Mouse (Mus musculus) left cerebral cortex, postnatal 25 days (tissue): ENCODE data around the gene Insig1. TPM values are rescaled to one million over a fixed set of nuclear protein-coding genes. Genes with fewer than 3 reads are reported as not detected.
A peak's percentile ranks its signal among the peaks of the same experiment; 100 is the strongest.

Experiments
- DNase-seq, 2 experiments: peaks; one replicate each; pipeline ENCODE4 v3.0.0; 2022; ENCODE audit warnings: low spot score in 2 of 2, mixed read lengths in 1 of 2
- intact Hi-C: fragments of 180-260 bp; cut with DNase I; formaldehyde crosslinking; loops from one replicate; pipeline ENCODE4 v1.15.1; 2025
- total RNA-seq, 2 experiments: library from RNA; stranded (reverse); gene quantifications; 2 replicates each; pipeline ENCODE4 v1.2.3; 2021

Insig1 gene
- 10 to 100 TPM; 68.1 to 74.9 TPM for total RNA-seq

DNA sequence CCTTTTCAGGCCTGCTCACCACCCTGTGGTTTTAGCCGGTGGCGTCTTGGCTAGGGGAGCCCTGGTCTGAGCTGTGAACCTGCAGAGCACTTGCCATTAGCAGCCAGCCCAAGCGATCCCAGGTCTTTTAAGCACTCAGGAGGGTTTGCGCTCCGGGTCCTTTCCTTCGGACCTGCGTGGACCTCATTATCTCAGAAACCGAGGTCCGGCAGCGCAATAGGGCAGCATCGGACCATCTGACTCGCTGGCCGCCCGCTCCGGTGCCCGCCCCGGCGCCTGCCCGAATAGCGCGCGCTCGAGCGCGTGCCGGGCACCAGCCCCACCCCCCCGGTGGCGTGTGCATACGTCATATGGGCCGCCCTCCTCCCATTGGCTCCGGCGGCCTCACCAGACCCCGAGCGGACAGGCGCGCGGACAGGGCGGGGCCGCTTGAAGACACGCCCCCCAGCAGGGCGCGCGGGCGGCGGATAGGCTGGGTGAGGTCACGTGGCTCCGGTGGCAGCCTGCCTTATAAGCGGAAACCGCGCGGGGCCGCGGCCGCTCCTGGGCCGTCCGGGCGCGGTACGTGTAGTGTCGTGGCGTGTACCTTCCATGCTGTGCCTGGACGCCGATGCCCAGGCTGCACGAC is at the start of gene Insig1:
Gene Insig1, plus strand, starts transcription at position 536 of the 628 bp plus-strand sequence.
- DNase-seq = peak; percentile 99
- intact Hi-C loops = loop anchor here (2.0 to 10.0 kb wide), 4 partner anchors 199 to 314 kb away; partner anchors contain the start of genes Htr5a and Paxip1

- DNase-seq = no peak
- intact Hi-C loops = no loop called here
These were observed 47.7 kb upstream of the Insig1 start for GRCm38 (mm10) chr5:28023452-28023851.

DNA sequence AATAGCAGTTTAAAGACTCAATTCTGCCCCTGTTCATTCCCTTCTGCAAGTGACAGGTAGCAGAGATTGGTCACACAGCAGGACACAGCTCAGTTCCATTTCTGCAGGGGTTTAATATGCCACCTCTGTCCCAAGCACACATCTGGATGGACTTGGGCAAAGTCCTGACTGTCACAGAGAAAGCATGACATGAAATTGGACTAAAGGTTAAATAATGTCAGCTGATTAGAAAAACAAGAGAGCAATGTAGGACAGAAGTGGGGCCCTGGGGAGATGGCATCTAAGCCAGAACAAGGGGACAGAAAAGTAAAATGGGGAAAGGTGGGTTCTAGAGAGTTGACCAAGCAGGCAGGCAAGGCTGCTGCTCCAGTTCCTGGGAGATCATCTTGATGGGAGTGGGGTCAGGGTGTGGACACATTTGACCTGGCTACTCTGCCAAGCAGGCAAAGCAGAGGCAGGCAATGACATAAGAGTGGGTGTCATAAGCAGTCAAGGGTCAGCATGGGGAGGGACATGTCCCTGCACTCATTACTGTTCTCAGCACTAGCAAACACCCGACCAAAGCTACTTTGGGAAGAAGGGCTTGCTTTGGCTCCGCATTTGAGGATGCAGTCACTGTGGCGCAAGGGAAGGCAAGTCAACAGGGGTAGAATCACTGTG is 39.5 kb upstream of the Insig1 start:
- no peak for DNase-seq
- intact Hi-C loops = no loop called here

GRCm38 (mm10) chr5:28032866-28033265 is 38.3 kb upstream of the Insig1 start:
- DNase-seq = no peak
- intact Hi-C loops = no loop called here

GRCm38 (mm10) chr5:28033281-28033680 is 37.9 kb upstream of the Insig1 start:
- DNase-seq = no peak
- intact Hi-C loops = no loop called here

- intact Hi-C loops = no loop called here
- no peak for DNase-seq
These were observed 37.3 kb upstream of the Insig1 start for GRCm38 (mm10) chr5:28033826-28034225.

DNA sequence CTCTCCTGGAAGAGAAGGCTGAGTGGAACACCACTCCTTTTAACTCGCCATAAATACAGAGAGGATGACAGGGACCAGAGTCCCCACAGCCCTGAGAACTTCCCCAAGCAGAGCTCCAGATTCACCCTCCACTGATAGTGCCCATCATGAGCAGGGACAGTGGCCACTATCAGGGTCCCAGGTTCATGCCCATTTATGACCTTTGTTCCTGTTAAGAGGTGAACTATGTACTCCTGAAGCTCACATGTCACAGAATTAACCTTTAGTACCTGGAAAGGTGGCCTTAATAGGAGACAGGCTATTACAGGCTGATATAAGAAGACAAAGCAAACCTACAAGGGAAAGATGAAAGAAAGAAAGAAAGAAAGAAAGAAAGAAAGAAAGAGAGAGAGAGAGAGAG is 35.2 kb upstream of the Insig1 start:
- intact Hi-C loops = no loop called here
- no peak for DNase-seq

DNA sequence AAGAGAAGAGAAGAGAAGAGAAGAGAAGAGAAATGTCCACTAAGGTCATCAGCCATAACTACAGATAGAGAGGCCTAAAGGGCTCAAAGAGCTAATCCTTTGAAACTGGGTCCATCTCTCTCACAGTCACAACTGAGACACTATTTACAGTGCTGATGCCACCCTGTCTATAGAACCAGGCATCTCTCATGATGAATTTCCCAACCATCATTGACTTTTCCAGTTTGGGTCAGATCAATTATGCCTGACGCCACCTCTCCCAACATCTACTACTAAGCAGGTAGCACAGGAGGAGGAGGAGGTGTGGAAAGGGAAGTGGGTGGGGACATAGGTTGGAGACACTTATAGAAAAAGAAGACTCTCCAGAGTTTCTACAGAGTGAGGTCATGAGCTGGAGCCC is 34.6 kb upstream of the Insig1 start:
- intact Hi-C loops = no loop called here

DNA sequence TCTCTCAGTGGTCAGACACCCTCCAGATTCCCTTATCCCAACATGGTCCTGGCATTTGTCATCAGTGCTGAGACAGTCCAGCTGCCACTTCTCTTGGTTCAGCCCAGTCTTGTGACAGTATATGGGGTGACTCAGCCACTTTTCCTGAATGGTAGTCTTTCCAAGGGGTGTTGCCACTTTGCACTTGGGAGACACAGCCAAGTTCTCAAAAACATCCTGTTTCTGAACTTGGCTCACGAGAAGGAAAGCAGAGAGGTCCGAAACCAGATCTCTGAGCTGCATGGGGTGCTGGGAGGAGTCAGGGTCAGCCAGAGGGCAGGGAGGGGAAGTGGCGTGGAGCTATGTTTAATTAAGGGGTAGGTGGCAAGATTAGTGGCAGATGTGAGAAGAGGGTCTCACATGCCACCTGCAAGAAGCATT is 34.0 kb upstream of the Insig1 start:
- intact Hi-C loops = no loop called here
- no peak for DNase-seq

More for the DNA sequence above, 34.6 kb upstream of the Insig1 start:
- DNase-seq = no peak

- DNase-seq = no peak
- intact Hi-C loops = no loop called here
These were observed 33.5 kb upstream of the Insig1 start for GRCm38 (mm10) chr5:28037639-28038038.

DNA sequence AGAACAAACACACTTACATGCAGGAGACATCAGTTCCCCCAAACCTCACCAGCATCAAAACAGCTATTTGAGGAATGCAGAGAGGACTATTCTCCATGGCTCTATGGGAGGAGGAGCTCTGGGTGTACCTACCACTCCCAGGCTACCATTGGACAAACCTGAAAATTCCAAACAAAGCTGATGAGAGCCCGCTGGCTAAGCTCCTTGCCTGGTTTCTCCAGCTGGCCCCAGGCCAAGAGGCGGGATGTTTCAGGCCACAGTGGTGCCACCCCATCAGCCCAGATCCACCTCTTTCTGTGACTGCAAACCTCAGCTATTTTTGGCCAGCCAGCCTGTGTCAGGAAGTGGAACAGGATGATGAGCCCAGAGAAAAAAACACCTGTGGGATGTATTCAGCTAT is 33.0 kb upstream of the Insig1 start:
- intact Hi-C loops = no loop called here

DNA sequence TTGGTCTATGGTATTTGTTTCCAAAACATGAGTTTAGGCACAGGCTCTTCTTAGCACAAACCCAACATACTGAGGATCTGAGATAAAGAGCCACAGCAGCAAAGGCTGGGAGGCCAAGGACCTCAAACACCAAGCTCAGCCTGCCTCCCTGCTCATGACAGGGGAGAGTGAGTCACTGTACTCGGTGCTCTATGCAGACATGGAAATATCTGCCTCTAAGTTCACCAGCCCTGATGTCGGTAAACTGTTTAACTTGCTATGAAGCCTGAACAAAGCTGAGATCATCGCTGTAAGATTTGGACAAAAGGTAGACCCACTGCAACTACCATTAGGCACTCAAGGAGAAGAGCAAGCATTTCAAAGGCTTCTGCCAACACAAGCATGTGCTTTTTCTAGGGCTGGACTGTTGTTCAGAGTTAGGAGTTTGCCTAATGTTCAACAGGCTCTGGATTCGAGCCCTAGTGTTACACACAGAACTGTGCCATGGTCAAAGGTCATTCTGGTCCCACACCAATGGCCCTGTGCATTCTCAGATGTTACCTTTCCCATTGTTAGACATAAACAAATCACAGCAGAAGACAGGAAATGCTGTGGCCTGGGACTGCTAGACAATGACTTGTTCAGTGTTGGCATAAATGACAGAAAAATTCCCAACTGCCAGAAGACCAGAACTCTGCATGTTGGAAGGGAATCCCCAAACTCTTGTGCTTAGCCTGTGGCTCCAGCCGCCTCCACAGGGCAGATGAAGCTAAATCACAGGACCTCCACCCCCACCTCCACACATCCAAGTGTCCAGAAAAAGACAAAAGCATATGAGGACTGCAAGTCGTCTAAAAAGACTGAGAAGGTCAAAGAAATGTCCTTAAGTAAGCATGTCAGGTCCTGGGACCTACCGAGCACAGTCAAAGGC is 31.2 kb upstream of the Insig1 start:
- intact Hi-C loops = no loop called here
- DNase-seq = no peak

More for the DNA sequence above, 33.0 kb upstream of the Insig1 start:
- peak in 1 of 2 experiments; percentile 9 for DNase-seq

DNA sequence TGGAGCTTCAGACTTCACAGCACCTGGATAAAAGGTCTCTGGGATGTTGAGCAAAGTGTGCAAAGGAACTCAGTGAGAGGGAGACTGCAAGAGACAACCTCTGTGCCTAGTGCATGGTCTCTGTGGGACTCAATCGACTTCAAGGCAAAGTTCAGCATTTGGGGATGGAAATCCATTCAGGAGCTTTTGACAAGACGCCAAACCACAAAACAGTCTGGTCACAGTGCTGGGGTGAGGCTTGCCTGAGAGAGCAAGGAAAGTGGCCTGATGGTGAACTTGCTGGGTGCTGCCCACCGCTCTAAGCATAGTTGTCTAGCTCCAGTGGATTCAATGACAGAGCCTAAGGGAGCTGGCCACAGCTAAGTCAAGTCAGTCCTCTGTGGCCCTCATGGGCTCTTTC is 30.4 kb upstream of the Insig1 start:
- DNase-seq = no peak
- intact Hi-C loops = no loop called here

GRCm38 (mm10) chr5:28042021-28042420 is 29.1 kb upstream of the Insig1 start:
- no peak for DNase-seq
- intact Hi-C loops = no loop called here

DNA sequence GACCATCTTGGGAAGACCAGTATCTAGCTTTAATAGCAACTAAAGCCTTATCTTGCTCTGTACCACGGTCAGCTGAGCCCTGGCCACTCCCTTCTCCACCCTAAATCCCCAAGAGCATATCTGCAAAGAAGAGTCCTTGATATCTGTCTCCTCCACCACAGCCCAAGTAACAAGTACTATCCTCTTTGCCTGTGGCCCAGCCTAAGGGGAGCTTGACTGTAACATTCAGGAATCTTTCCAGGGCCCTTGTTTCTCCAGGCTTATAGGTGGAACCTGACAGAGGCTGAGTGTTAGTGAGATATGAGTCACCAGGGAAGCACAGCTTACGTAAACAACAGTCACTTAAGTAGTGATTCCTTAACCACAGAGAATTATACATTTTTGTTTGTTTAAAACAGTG is 28.4 kb upstream of the Insig1 start:
- intact Hi-C loops = no loop called here
- no peak for DNase-seq

DNA sequence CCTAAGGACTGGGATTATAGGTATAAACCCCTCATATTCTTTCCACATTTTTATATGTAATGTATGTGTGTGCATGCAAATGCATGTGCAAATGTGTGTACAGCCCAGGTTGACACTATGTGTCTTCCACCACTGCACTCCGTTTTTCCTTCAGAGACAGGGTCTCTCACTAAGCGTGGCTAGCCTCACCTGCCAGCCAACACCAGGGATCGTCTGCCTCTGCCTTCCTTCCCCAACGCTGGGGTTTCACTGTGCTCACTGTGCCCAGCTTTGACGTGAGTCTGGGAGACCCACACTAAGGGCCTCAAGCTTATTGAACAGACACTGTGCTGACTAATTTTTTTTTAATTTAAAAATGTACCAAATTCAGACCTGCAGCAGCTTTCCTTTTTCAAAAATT is 27.8 kb upstream of the Insig1 start:
- intact Hi-C loops = no loop called here
- no peak for DNase-seq

GRCm38 (mm10) chr5:28046966-28047365 is 24.2 kb upstream of the Insig1 start:
- intact Hi-C loops = no loop called here
- DNase-seq = no peak

DNA sequence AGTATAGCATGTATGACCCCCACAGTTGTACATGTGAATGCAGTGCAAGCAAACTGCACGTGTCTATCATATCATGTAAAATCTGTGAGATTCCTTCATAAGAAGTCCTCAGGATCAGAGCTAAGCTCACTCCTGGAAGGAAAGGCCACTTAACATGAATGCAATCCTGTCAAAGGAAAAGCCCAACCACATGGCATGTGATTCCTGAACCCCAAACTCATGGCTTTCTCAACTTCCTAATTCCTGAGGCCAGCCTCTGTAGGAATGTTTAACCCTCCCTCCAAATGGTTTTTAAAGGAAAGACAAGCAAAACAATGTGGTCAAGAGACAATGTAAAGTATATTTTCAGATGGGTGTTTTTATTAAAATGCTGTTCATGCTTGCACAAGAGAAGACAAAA is 23.2 kb upstream of the Insig1 start:
- intact Hi-C loops = no loop called here

DNA sequence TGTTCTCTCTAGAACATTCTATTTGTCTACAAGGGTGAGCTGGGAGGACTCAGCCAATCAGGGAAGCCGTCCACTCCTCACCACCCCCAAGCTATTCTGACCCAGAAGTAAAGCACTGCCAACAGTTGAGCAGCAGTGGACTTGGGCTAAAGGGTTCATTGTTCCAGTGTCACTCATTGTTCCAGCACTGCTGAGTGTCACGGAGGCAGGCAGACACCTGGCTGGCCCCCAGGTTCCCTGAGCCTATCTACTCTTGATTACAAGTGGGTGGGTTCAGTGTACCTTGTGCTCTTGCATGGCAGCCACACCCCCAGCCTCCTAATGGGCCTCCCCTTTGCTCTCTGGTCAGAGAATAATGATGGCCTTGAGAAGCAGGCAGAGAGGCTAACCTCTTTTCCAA is 15.7 kb upstream of the Insig1 start:
- intact Hi-C loops = no loop called here
- no peak for DNase-seq

More for the DNA sequence above, 23.2 kb upstream of the Insig1 start:
- DNase-seq = no peak

GRCm38 (mm10) chr5:28056877-28057276 is 14.3 kb upstream of the Insig1 start:
- intact Hi-C loops = no loop called here
- no peak for DNase-seq
